Comparison of ENCODE assay signal across 22 mouse cellular contexts in the genomic region with DNA sequence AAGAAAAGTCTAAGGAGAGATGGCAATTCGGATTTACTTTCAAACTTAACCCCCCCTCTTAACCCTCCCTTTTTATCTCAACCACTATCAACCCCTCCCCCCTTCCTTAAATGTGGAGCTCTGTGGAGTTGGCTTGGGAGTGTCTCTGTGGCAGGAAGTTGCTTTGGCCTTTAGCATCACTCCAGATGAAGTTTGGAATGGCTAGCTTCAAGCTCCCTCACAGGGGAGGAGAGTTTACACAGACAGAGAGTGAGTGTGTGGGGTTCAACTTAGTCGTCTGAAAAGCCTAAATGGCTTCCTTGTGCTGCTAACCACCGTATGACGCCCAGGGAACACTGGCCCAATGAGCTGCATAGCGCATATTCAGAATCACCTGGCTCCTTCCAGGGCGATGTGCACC.
DNase-seq lines count a peak whose midpoint lies in the region; ATAC-seq and TF ChIP-seq lines count a peak whose summit lies in the region.
"Had no signal": no experiment of that assay in that cellular context is flagged by ENCODE, and none has a peak within 500 bp of the region (broad histone marks: within the 10 kb centered on the region; RNA-seq: fewer than 3 reads in every experiment).

No protein-coding gene starts in this region.

- H3K9me3 ChIP-seq in embryonic facial prominence, embryonic 14.5 days (ENCODE audit: control insufficient read depth, low read length): 0 out of 2 replicates have a peak, but pooled peaks cover 4% of the 10 kb centered on the region
- H3K9me3 ChIP-seq in embryonic facial prominence, embryonic 10.5 days: 0 out of 2 replicates have a peak, but pooled peaks cover 4% of the 10 kb centered on the region
- H3K9me3 ChIP-seq in hindbrain, embryonic 15.5 days: no peaks in the 10 kb centered on the region
- H3K9me3 ChIP-seq in hindbrain, embryonic 10.5 days: 0 out of 2 replicates have a peak, but pooled peaks cover 6% of the 10 kb centered on the region
- H3K9me3 ChIP-seq in limb, embryonic 15.5 days: no peaks in the 10 kb centered on the region
- H3K9me3 ChIP-seq: embryonic facial prominence, embryonic 12.5 days; liver, embryonic 15.5 days had no signal

- no peak for TF ChIP-seq CTCF in lung, adult 2 months (IDR thresholded peaks at IDR 0.05; ENCODE audit: insufficient read depth, low read length)

- no peaks in the 10 kb centered on the region for H3K27me3 ChIP-seq in embryonic facial prominence, embryonic 14.5 days (replicated peaks; ENCODE audit: control insufficient read depth, insufficient read depth, low read length)
- H3K27me3 ChIP-seq in embryonic facial prominence, embryonic 10.5 days (replicated peaks; ENCODE audit: low read depth, poor library complexity, severe bottlenecking): no peaks in the 10 kb centered on the region
- no peaks in the 10 kb centered on the region for H3K27me3 ChIP-seq in hindbrain, embryonic 15.5 days
- H3K27me3 ChIP-seq in hindbrain, embryonic 10.5 days (ENCODE audit: insufficient read depth, poor library complexity, severe bottlenecking): peaks cover 3% of the 10 kb centered on the region; the same call in 1 of the 2 replicates
- H3K27me3 ChIP-seq in limb, embryonic 15.5 days: no peaks in the 10 kb centered on the region
- H3K27me3 ChIP-seq: megakaryocyte, embryonic 14.5 days had no signal

- H3K27ac ChIP-seq in embryonic facial prominence, embryonic 14.5 days (replicated peaks; ENCODE audit: low read depth, low read length): 0 out of 2 replicates have a peak overlapping the region, but pooled peaks have one; percentile 3
- H3K27ac ChIP-seq in embryonic facial prominence, embryonic 10.5 days (replicated peaks): no peak overlapping the region
- no peak overlapping the region for H3K27ac ChIP-seq in hindbrain, embryonic 15.5 days (replicated peaks)
- no peak overlapping the region for H3K27ac ChIP-seq in hindbrain, embryonic 10.5 days
- peak overlapping the region; percentile 63 for H3K27ac ChIP-seq in limb, embryonic 15.5 days
- H3K27ac ChIP-seq: embryonic facial prominence, embryonic 12.5 days; liver, embryonic 15.5 days; stomach, postnatal 0 days had no signal

- H3K4me2 ChIP-seq in embryonic facial prominence, embryonic 14.5 days (ENCODE audit: low read depth, low read length): no peak overlapping the region
- 0 out of 2 replicates have a peak overlapping the region, but pooled peaks have one; percentile 69 for H3K4me2 ChIP-seq in hindbrain, embryonic 15.5 days
- H3K4me2 ChIP-seq in limb, embryonic 15.5 days: no peak overlapping the region; the same call in 1 of the 2 replicates
- H3K4me2 ChIP-seq: embryonic facial prominence, embryonic 12.5 days; liver, embryonic 15.5 days had no signal

- 53% methylated on average over 6 of the region's 6 CpGs for WGBS in embryonic facial prominence, embryonic 14.5 days
- WGBS in embryonic facial prominence, embryonic 10.5 days: 69% methylated on average over 6 of the region's 6 CpGs
- WGBS in hindbrain, embryonic 15.5 days: 80% methylated on average over 6 of the region's 6 CpGs
- WGBS in hindbrain, embryonic 10.5 days: 82% methylated on average over 6 of the region's 6 CpGs
- 69% methylated on average over 6 of the region's 6 CpGs for whole genome bisulfite sequencing in lung, adult 2 months
- 67% methylated on average over 6 of the region's 6 CpGs for WGBS in limb, embryonic 15.5 days

- H3K4me3 ChIP-seq in embryonic facial prominence, embryonic 14.5 days (ENCODE audit: low read depth, low read length): no peak overlapping the region
- H3K4me3 ChIP-seq in embryonic facial prominence, embryonic 10.5 days: no peak overlapping the region
- H3K4me3 ChIP-seq in hindbrain, embryonic 15.5 days: no peak overlapping the region
- H3K4me3 ChIP-seq in hindbrain, embryonic 10.5 days: no peak overlapping the region
- H3K4me3 ChIP-seq in lung, adult 2 months (replicated peaks; ENCODE audit: extremely low read depth, low read depth, low read length): no peak overlapping the region
- H3K4me3 ChIP-seq in limb, embryonic 15.5 days: no peak overlapping the region
- H3K4me3 ChIP-seq: embryonic facial prominence, embryonic 12.5 days; liver, embryonic 15.5 days; megakaryocyte, embryonic 14.5 days had no signal

- no peak for TF ChIP-seq POLR2A in lung, adult 2 months (IDR thresholded peaks at IDR 0.05; ENCODE audit: borderline replicate concordance, extremely low read depth, low read depth, low read length)

- DNase-seq in embryonic facial prominence, embryonic 14.5 days (ENCODE audit: low spot score): peak; percentile 33
- DNase-seq in embryonic facial prominence, embryonic 10.5 days (ENCODE audit: low spot score): no peak
- no peak for DNase-seq in hindbrain, embryonic 10.5 days (ENCODE audit: low spot score)
- peak; percentile 12 for DNase-seq in lung, postnatal 10 days
- no peak for DNase-seq in lung, adult 2 months
- DNase-seq in adrenal gland, adult 2 months: no peak
- DNase-seq: adrenal gland, postnatal 25 days; cerebellum, postnatal 36 days; gastrocnemius, postnatal 25 days; kidney, adult 11 months; kidney, postnatal 14 days; layer of hippocampus, adult 9-11 months; right cerebral cortex, adult 18-20 months had no signal

- no peaks in the 10 kb centered on the region for H3K36me3 ChIP-seq in embryonic facial prominence, embryonic 14.5 days (ENCODE audit: control insufficient read depth, insufficient read depth, low read length)
- no peaks in the 10 kb centered on the region for H3K36me3 ChIP-seq in embryonic facial prominence, embryonic 10.5 days (replicated peaks)
- H3K36me3 ChIP-seq in hindbrain, embryonic 15.5 days: no peaks in the 10 kb centered on the region
- H3K36me3 ChIP-seq in hindbrain, embryonic 10.5 days: no peaks in the 10 kb centered on the region
- H3K36me3 ChIP-seq in limb, embryonic 15.5 days: no peaks in the 10 kb centered on the region
- H3K36me3 ChIP-seq: embryonic facial prominence, embryonic 12.5 days; G1E; liver, embryonic 15.5 days had no signal

- ATAC-seq in embryonic facial prominence, embryonic 14.5 days (ENCODE audit: low read depth): no peak
- ATAC-seq in hindbrain, embryonic 15.5 days (ENCODE audit: low FRiP score, low read depth): no peak
- peak; percentile 42; the same call in 1 of the 2 replicates for ATAC-seq in limb, embryonic 15.5 days (ENCODE audit: insufficient number of reproducible peaks, low FRiP score, low TSS enrichment, low read depth)
- ATAC-seq: forebrain, embryonic 16.5 days; midbrain, embryonic 16.5 days had no signal

- no peak overlapping the region for H3K9ac ChIP-seq in embryonic facial prominence, embryonic 14.5 days (ENCODE audit: low read depth, low read length)
- H3K9ac ChIP-seq in hindbrain, embryonic 15.5 days: no peak overlapping the region
- no peak overlapping the region for H3K9ac ChIP-seq in limb, embryonic 15.5 days
- H3K9ac ChIP-seq: embryonic facial prominence, embryonic 12.5 days; liver, embryonic 15.5 days had no signal

- peaks cover 4% of the 10 kb centered on the region; the same call in 1 of the 2 replicates for H3K4me1 ChIP-seq in embryonic facial prominence, embryonic 14.5 days (ENCODE audit: control insufficient read depth, insufficient read depth, low read length)
- H3K4me1 ChIP-seq in embryonic facial prominence, embryonic 10.5 days: peaks cover 27% of the 10 kb centered on the region
- peaks cover 44% of the 10 kb centered on the region for H3K4me1 ChIP-seq in hindbrain, embryonic 15.5 days (replicated peaks)
- peaks cover 14% of the 10 kb centered on the region for H3K4me1 ChIP-seq in hindbrain, embryonic 10.5 days (replicated peaks)
- H3K4me1 ChIP-seq in lung, adult 2 months (ENCODE audit: control insufficient read depth, insufficient read depth, low read length): peaks cover 13% of the 10 kb centered on the region
- peaks cover 39% of the 10 kb centered on the region for H3K4me1 ChIP-seq in limb, embryonic 15.5 days

Comparison
In these comparisons a context has a peak if more than half of its experiments do, and no peak if none do; other contexts are left out.
1. DNase-seq: peak in embryonic facial prominence, embryonic 14.5 days (single experiment) and lung, postnatal 10 days (single experiment); none in embryonic facial prominence, embryonic 10.5 days (single experiment), hindbrain, embryonic 10.5 days (single experiment), lung, adult 2 months (single experiment) and adrenal gland, adult 2 months (single experiment).
2. H3K27ac ChIP-seq: peak in embryonic facial prominence, embryonic 14.5 days (single experiment) and limb, embryonic 15.5 days (single experiment); none in embryonic facial prominence, embryonic 10.5 days (single experiment), hindbrain, embryonic 15.5 days (single experiment) and hindbrain, embryonic 10.5 days (single experiment).